In genomic region chr11:4117372-4118071, GRCm38 (mm10) we compare ENCODE assay signal across 8 mouse cellular contexts. TPM values are rescaled to one million over a fixed set of nuclear protein-coding genes. Genes with fewer than 3 reads are reported as not detected.
A peak's percentile ranks its signal among the peaks of the same experiment; 100 is the strongest.
DNase-seq lines count a peak whose midpoint lies in the region; ATAC-seq and TF ChIP-seq lines count a peak whose summit lies in the region.

No protein-coding gene starts in this region.

- H3K9ac ChIP-seq in heart, adult 2 months (ENCODE audit: low read depth, low read length): no peak overlapping the region

- no peaks in the 10 kb centered on the region for H3K9me3 ChIP-seq in hindbrain, embryonic 10.5 days

- peak; percentile 36 for ATAC-seq in megakaryocyte-erythroid progenitor cell, adult 5-6 weeks (replicated peaks; ENCODE audit: low FRiP score, low TSS enrichment, poor library complexity, severe bottlenecking)

- H3K4me1 ChIP-seq in heart, adult 2 months (ENCODE audit: control insufficient read depth, insufficient read depth, low read length): peaks cover 8% of the 10 kb centered on the region
- peaks cover 25% of the 10 kb centered on the region for H3K4me1 ChIP-seq in hindbrain, embryonic 10.5 days (replicated peaks)

- intact Hi-C loops in heart, adult 2 months (cut with DNase I): no loop called here
- intact Hi-C loops in left cerebral cortex, postnatal 14 days (cut with DNase I): loop anchor here (2.0 kb wide), 1 partner anchor 23 kb away; the partner anchor contains the start of gene Mtfp1

- no peak for TF ChIP-seq POLR2A in heart, adult 2 months (IDR thresholded peaks at IDR 0.05; ENCODE audit: insufficient read depth, low read depth, low read length)

- TF ChIP-seq EP300 in heart, adult 2 months (IDR thresholded peaks at IDR 0.05; ENCODE audit: insufficient read depth, low read depth, low read length): no peak

- TF ChIP-seq CTCF in heart, adult 2 months (IDR thresholded peaks at IDR 0.05): peak; percentile 25; the same call in 1 of the 2 replicates

- H3K27ac ChIP-seq in heart, adult 2 months: no peak overlapping the region
- no peak overlapping the region for H3K27ac ChIP-seq in hindbrain, embryonic 10.5 days

- H3K79me2 ChIP-seq in heart, adult 2 months (replicated peaks; ENCODE audit: control insufficient read depth, insufficient read depth, low read length): no peaks in the 10 kb centered on the region

- no peak for DNase-seq in heart, adult 2 months
- no peak for DNase-seq in heart, adult 9 months (ENCODE audit: low spot score in 2 of 2)
- DNase-seq in MN1 (ENCODE audit: low spot score): peak; percentile 50
- no peak for DNase-seq in hindbrain, embryonic 10.5 days (ENCODE audit: low spot score)
- DNase-seq in left cerebral cortex, postnatal 14 days (ENCODE audit: low spot score in 2 of 2): no peak
- no peak for DNase-seq in urinary bladder, postnatal 4 days (ENCODE audit: low spot score in 2 of 2)
- DNase-seq in cerebellum, postnatal 25 days: no peak

- peak overlapping the region; percentile 22; the same call in 1 of the 2 replicates for H3K4me3 ChIP-seq in heart, adult 2 months
- H3K4me3 ChIP-seq in hindbrain, embryonic 10.5 days: peak overlapping the region; percentile 74

- H3K36me3 ChIP-seq in heart, adult 2 months (ENCODE audit: control insufficient read depth, insufficient read depth, low read length): no peaks in the 10 kb centered on the region
- no peaks in the 10 kb centered on the region for H3K36me3 ChIP-seq in hindbrain, embryonic 10.5 days

- no peaks in the 10 kb centered on the region for H3K27me3 ChIP-seq in heart, adult 2 months (ENCODE audit: control insufficient read depth, insufficient read depth, low read length)
- peaks cover 49% of the 10 kb centered on the region for H3K27me3 ChIP-seq in hindbrain, embryonic 10.5 days (ENCODE audit: insufficient read depth, poor library complexity, severe bottlenecking)

- WGBS in heart, adult 2 months: 8% methylated on average over 3 of the region's 3 CpGs
- WGBS in hindbrain, embryonic 10.5 days: 46% methylated on average over 3 of the region's 3 CpGs

RNA-seq across cellular contexts. Expression of gene Sec14l2, which starts 5.7 kb away (rescaled TPM):
- total RNA-seq in heart, adult 2 months (2021): under 1 TPM; 0.52 to 0.89 TPM
- 0.35 and 0.53 TPM in 2 replicates for polyA plus RNA-seq in heart, adult 2 months (2012; rRNA removed)
- 2.6 and 3.0 TPM in 2 replicates for polyA plus RNA-seq in hindbrain, embryonic 10.5 days (2016; fragmentation: Nextera tagmentation; extraction: Ambion mirVana)
- 17.5 and 26.8 TPM in 2 replicates for total RNA-seq in megakaryocyte-erythroid progenitor cell, adult 5-6 weeks (2014; fragmentation: Nextera tagmentation)
- total RNA-seq in megakaryocyte-erythroid progenitor cell, adult 5-6 weeks (2017): 4.5 and 22.5 TPM in 2 replicates
- 10 to 100 TPM; 24.5 to 25.9 TPM for total RNA-seq in left cerebral cortex, postnatal 14 days (2021)

RNA-seq across cellular contexts. Expression of gene Rnf215, which starts 17.5 kb away (rescaled TPM):
- 10 to 100 TPM; 12.9 to 13.4 TPM for total RNA-seq in heart, adult 2 months (2021)
- polyA plus RNA-seq in heart, adult 2 months (2012; rRNA removed): 16.1 and 17.7 TPM in 2 replicates
- 22.0 and 25.8 TPM in 2 replicates for polyA plus RNA-seq in hindbrain, embryonic 10.5 days (2016; fragmentation: Nextera tagmentation; extraction: Ambion mirVana)
- 6.6 and 8.0 TPM in 2 replicates for total RNA-seq in megakaryocyte-erythroid progenitor cell, adult 5-6 weeks (2014; fragmentation: Nextera tagmentation)
- total RNA-seq in megakaryocyte-erythroid progenitor cell, adult 5-6 weeks (2017): 3.4 and 5.8 TPM in 2 replicates
- 10 to 100 TPM; 35.2 to 38.0 TPM for total RNA-seq in left cerebral cortex, postnatal 14 days (2021)

RNA-seq across cellular contexts. Expression of gene Mtfp1, which starts 22.3 kb away (rescaled TPM):
- 100 to 1,000 TPM; 129 to 141 TPM for total RNA-seq in heart, adult 2 months (2021)
- 158 and 167 TPM in 2 replicates for polyA plus RNA-seq in heart, adult 2 months (2012; rRNA removed)
- polyA plus RNA-seq in hindbrain, embryonic 10.5 days (2016; fragmentation: Nextera tagmentation; extraction: Ambion mirVana): 8.7 and 9.9 TPM in 2 replicates
- total RNA-seq in megakaryocyte-erythroid progenitor cell, adult 5-6 weeks (2014; fragmentation: Nextera tagmentation): 39.6 and 47.8 TPM in 2 replicates
- 26.3 and 31.4 TPM in 2 replicates for total RNA-seq in megakaryocyte-erythroid progenitor cell, adult 5-6 weeks (2017)
- total RNA-seq in left cerebral cortex, postnatal 14 days (2021): 100 to 1,000 TPM; 103 to 106 TPM

RNA-seq across cellular contexts. Expression of gene Ccdc157, which starts 42.6 kb away (rescaled TPM):
- total RNA-seq in heart, adult 2 months (2021): 1 to 10 TPM; 4.5 to 4.6 TPM
- 6.7 and 9.9 TPM in 2 replicates for polyA plus RNA-seq in heart, adult 2 months (2012; rRNA removed)
- polyA plus RNA-seq in hindbrain, embryonic 10.5 days (2016; fragmentation: Nextera tagmentation; extraction: Ambion mirVana): 7.8 and 8.5 TPM in 2 replicates
- 0.48 and 2.6 TPM in 2 replicates for total RNA-seq in megakaryocyte-erythroid progenitor cell, adult 5-6 weeks (2014; fragmentation: Nextera tagmentation)
- 0.80 and 2.9 TPM in 2 replicates for total RNA-seq in megakaryocyte-erythroid progenitor cell, adult 5-6 weeks (2017)
- 10 to 100 TPM; 14.0 to 16.5 TPM for total RNA-seq in left cerebral cortex, postnatal 14 days (2021)

RNA-seq across cellular contexts. Expression of gene Sf3a1, which starts 42.6 kb away (rescaled TPM):
- 10 to 100 TPM; 37.2 to 38.7 TPM for total RNA-seq in heart, adult 2 months (2021)
- 17.9 and 23.4 TPM in 2 replicates for polyA plus RNA-seq in heart, adult 2 months (2012; rRNA removed)
- 92.1 and 95.3 TPM in 2 replicates for polyA plus RNA-seq in hindbrain, embryonic 10.5 days (2016; fragmentation: Nextera tagmentation; extraction: Ambion mirVana)
- total RNA-seq in megakaryocyte-erythroid progenitor cell, adult 5-6 weeks (2014; fragmentation: Nextera tagmentation): 74.9 and 93.2 TPM in 2 replicates
- 42.5 and 64.9 TPM in 2 replicates for total RNA-seq in megakaryocyte-erythroid progenitor cell, adult 5-6 weeks (2017)
- total RNA-seq in left cerebral cortex, postnatal 14 days (2021): 10 to 100 TPM; 68.8 to 78.6 TPM
